Mouse (Mus musculus): Measurements from ENCODE around the gene Cgrrf1.

Gene Cgrrf1

DNA sequence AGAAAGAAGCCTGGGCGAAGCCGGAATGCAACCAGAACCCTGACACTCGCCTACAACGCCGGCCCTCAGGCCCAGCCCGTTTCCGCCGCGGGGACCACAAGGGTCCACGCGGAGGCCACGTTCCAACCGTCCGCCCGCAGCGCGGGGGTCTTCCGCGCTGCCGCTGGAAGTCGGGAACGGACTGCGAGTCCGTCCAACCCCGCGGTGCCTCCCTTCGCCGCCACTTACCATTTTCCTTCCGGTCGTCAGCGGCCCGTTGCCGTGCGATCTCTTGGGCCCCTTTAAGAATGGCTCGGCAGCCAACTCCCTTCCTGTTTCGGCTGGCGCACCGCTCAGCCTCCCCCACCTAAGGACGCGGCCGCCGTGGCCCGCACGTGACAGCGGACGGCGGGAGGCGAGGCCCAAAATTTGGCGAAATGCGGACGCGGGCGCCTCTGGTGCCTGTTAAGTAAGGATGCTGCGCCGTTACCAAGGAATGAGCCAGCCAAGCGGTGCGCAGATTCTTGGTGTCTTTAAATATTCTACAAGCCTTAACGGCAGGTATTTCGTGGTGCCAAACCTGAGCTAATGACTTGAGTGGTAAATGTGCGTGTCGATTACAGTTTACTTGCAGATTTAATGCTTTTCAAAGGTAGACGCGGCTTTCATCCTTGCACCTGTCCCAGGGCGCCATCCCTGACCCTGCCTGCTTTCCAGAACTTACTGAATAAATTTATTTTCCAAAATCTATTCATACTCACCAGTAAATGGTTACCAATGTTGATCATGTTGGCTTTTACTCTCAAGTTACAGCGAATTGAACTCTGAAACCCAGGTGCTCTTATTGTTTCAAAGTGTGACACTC, 9.8 kb upstream of the Cgrrf1 start, which contains the start of gene Gmfb:
Gmfb (minus strand) TSS at position 370 of the 844 bp plus-strand sequence.
- peak; percentile 85 to 94 for DNase-seq (ENCODE audit: low read depth in 1 of 2, low spot score in 2 of 2)

DNA sequence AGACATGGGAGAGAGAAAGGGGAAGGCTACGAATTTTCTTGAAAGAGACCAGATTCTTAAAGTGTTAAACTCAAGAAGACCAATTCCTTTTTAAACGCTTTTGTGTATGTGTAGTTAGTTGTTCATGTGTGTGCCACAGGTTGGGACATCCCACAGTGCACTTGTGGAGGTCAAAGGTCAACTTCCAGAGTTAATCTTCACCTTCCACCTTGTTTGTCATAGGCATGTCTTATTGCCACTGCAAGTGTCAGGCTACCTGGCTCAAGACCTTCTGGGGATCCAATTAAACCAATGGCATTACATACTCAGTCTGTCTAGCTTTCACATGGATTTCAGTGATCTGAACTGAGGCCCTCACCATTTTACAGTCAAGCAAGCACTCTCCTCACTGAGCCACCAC, 7.9 kb upstream of the Cgrrf1 start:
- no peak for DNase-seq (ENCODE audit: low read depth in 1 of 2, low spot score in 2 of 2)

DNA sequence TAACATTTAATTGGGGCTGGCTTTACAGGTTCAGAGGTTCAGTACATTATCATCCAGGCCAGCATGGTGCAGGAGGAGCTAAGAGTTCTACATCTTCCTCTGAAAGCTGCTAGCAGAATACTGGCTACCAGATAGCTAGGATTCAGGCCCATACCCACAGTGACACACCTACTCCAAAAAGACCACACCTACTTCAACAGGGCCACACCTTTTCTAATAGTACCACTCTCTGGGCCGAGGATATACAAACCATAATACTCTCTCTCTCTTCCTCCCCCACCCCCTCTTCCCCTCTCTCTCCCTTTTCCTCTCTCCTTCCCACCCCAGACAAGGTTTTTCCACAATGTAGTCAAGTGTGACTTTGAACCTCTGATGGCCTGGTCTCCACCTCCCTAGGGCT, 4.5 kb upstream of the Cgrrf1 start:
- no peak for DNase-seq (ENCODE audit: low read depth in 1 of 2, low spot score in 2 of 2)

GRCm38 (mm10) chr14:46831295-46831694, 630 bp upstream of the Cgrrf1 start:
- DNase-seq (ENCODE audit: low read depth in 1 of 2, low spot score in 2 of 2) = no peak

DNA sequence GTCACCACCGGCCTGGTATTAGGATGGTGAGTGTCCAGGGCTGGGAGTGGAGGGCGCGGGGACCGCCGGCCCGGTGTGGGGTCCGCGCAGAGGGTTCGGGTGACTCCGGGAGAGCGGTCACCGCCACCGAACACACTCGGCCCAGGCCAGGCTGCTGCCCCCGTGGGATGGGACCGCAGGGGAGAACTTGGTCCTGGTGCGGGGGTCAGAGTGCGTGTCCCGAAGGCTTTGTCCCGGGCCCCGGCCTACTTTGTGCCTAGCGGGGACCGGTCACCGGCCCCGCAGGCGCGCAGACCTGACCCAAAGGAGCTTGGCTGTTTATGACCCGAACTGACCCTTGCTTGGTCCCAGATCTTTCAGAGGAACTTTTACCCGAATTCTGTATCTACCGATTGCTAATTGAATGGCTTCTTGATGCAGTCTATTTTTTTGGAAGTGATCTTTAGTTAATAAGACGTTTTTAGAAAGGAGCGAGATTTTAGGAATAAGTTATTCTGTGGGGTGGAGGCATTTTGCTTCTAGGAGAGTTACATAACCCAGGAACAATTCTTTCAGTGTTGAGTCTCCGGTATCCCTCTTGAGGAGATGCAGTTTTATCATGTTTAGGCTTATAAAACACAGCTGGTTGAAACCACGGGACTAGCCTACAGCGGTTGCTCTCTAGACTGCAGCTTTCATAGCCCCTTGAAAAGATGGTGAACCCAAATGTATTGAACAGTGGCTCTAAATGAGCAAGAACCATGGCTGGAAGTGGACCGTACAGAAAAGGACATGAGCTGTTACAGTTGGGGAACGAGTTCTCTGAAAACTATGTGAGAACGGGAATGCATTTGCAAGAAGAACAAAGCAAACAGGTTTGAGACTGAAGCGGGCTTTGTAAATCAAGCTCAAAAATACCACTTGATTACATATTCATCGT, 688 bp downstream of the Cgrrf1 start:
- no peak for DNase-seq (ENCODE audit: low read depth in 1 of 2, low spot score in 2 of 2)

DNA sequence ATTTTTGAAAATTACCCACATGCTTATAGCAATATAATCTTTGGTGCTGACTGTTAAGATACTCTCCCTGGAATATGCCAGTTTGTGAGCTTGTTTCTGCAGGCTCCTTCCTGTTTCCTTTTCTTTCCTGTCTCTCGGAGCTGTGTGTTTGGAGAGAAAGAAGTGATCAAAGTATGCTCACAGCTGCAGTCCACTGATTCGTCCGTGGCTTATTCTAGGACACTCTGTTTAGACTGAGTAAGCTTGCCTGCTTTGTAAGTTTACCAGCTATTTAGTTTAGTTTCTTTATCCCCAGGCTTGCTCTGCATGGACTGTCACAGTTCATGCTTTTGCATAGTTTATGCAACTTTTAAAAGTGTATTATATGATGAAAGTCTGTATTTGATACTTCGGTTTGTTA, 7.4 kb downstream of the Cgrrf1 start:
- no peak for DNase-seq (ENCODE audit: low read depth in 1 of 2, low spot score in 2 of 2)

GRCm38 (mm10) chr14:46845706-46846105, 13.8 kb downstream of the Cgrrf1 start:
- no peak for DNase-seq (ENCODE audit: low read depth in 1 of 2, low spot score in 2 of 2)

DNA sequence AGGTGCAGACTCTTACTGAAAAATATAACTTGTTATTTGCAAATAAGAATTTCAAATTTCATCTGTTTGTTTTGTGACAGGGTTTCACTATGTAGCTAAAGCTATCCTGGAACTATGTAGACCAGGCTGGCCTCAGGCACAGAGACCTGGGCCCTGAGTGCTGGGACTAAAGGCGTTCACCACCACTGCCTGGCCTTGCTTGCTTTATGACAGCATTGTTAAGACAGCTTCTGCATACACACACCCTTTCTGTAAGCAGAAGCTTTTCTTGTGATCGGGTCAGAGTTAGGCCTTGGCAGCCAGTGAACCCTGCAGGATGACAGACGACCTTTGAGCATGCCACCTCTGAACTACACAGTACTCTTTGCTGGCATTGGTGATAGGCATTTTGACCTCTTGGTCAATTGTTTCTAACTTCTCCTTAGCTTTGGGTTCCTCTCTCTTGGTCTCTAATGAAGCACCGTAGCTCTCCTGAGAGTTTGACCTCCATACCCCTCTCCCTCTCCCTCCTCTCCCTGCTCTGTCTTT, 16.2 kb downstream of the Cgrrf1 start:
- DNase-seq (ENCODE audit: low read depth in 1 of 2, low spot score in 2 of 2) = no peak

- no peak for DNase-seq (ENCODE audit: low read depth in 1 of 2, low spot score in 2 of 2)
These were observed 16.8 kb downstream of the Cgrrf1 start for GRCm38 (mm10) chr14:46848736-46849135.

DNA sequence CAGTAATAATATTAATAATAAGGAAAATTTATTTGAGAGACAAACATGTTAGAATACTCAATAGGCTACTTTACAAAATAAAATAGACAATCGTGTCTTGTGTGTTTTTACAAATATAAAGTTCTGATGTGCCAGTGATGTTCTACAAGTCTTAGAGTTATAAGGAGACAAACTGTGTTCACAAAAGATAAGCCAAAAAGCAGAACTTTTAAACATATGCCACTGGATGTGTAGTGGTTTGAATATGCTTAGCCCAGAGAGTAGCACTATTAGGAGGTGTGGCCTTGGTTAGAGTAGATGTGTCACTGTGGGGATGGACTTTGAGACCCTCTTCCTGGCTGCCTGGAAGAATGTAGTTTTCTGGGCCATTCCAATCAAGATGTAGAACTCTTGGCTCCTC, 17.8 kb downstream of the Cgrrf1 start:
- no peak for DNase-seq (ENCODE audit: low read depth in 1 of 2, low spot score in 2 of 2)

- no peak for DNase-seq (ENCODE audit: low read depth in 1 of 2, low spot score in 2 of 2)
These were observed 21.8 kb downstream of the Cgrrf1 start for GRCm38 (mm10) chr14:46853677-46854076.

- DNase-seq (ENCODE audit: low read depth in 1 of 2, low spot score in 2 of 2) = no peak
These were observed 31.0 kb downstream of the Cgrrf1 start for GRCm38 (mm10) chr14:46862922-46863321.

- DNase-seq (ENCODE audit: low read depth in 1 of 2, low spot score in 2 of 2) = no peak
These were observed 49.0 kb downstream of the Cgrrf1 start for GRCm38 (mm10) chr14:46880935-46881334.

- no peak for DNase-seq (ENCODE audit: low read depth in 1 of 2, low spot score in 2 of 2)
These were observed 49.9 kb downstream of the Cgrrf1 start for GRCm38 (mm10) chr14:46881581-46882430.

GRCm38 (mm10) chr14:46882431-46883067, 50.6 kb downstream of the Cgrrf1 start, which contains the start of gene Samd4:
Gene Samd4 (plus strand): TSS chr14:46882854.
- DNase-seq (ENCODE audit: low read depth in 1 of 2, low spot score in 2 of 2) = no peak

DNA sequence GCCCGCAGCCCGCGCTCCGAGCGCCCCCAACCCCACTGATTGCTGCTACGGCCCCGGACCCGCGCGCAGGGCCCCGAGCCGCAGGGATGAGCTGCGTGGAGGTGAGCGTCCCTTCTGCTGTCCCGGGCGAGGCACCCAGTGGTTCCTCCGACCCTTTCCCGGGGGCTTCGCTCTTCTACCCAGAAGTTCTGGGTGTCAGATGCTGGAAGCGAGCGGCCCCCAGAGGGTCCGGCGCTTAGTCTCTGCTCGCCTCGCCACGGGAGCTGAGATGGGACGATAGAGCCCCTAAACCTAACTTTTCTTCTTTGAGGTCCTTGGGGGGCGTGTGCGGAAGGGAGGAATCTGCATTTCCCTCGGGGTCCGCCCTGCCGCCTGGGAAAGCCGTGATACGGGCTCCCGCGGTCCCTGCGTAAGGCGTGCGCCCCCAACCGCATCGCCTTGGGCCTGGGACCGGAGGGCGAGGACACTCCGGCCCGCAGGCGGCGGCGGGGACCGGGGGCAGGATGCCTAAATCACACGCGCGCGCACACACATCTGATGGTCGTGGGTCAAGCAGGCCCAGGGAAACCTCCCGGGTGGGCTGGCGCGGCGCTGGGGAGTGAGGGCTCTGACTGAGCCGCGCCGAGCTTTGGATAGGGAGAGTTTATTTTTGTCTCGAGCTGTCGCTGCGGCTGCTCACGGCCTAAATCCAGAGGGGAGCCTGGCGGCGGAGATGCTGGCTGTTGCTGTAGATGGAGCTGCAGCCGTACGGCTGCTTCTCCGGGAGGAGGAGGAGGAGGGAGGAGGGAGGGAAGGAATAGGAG, 51.3 kb downstream of the Cgrrf1 start:
- no peak for DNase-seq (ENCODE audit: low read depth in 1 of 2, low spot score in 2 of 2)

DNA sequence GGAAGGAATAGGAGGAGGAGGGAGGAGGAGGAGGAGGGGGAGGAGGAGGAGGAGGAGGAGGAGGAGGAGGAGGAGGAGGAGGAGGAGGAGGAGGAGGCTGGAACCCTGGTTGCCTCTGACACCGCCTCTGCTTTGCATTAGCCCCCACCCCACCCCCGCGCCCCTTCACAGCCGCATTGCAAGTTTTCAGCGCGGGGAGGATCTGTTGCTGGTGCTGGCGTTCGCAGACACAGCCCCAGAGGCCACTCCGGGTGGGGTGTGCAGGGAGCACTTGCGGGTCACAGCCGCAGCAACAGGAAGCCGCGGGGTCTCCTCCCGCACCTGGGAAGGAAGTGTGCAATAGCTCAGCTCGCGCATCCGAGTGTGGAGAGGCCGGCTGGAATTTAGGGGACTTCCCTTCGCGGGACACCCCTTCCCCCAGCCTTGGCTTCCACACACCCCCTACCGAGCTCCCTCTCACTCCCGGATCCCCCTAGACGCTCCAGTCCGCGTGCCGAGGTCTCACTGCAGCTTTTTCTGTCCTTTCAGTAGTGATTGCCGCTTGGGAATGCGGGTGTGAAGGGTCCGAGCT, 52.0 kb downstream of the Cgrrf1 start:
- no peak for DNase-seq (ENCODE audit: low read depth in 1 of 2, low spot score in 2 of 2)

DNA sequence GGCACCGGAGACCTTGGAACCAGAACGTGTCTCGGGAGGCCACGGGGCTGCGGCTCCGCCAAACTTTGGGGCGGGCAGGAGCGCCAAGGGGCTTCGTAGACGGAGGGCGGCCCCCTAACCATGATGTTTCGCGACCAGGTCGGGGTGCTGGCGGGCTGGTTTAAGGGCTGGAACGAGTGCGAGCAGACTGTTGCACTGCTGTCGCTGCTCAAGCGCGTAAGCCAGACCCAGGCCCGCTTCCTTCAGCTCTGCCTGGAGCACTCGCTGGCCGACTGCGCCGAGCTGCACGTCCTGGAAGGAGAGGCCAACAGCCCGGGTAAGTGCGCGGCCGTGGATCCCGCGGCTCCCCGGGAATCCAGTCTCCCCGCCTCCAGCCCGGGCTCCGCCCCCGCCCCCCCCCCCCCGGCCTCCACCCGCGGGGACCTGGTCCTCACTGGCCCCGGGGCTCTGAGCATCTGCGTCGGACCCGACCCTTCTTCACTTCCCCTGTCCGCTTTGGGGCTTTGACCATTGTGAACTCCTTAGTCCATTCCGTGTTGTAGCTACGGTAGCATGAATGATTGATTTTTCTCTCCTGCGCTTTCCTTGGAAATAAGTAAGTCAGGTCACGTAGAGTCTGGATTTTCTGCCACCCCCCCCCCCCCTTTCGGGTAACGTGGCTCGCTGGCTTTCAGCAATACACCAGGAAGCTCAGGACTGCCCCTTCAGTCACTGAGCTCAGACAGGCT, 52.9 kb downstream of the Cgrrf1 start:
- DNase-seq (ENCODE audit: low read depth in 1 of 2, low spot score in 2 of 2) = no peak

DNA sequence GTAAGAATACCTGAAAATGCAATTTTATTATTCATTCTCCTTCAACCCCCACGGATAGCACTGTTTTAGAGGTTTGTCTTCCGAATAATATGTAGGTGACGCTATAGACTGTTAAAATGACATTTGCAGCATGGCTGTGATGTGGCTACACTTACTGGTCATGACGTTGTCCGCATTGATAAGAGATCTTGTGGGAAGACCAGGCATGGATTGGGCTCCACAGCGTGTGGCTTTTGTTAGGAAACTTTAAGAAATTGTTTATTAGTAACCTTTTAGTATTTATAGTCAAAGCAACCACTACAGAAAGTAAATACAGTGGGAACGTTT, 53.5 kb downstream of the Cgrrf1 start:
- no peak for DNase-seq (ENCODE audit: low read depth in 1 of 2, low spot score in 2 of 2)

Data from monocyte, adult 2 months (primary cell).